Mouse (Mus musculus) liver, embryonic 14.5 days (tissue): ENCODE measurements around the gene Iqcf1.

ENCODE experiments used
- CTCF ChIP-seq: IDR thresholded peaks from 2 replicates; pipeline ENCODE4 v1.5.1; 2016; ENCODE audit warnings: antibody characterized with exemption, low read depth, control low read depth
- EP300 ChIP-seq: IDR thresholded peaks from 2 replicates; pipeline ENCODE4 v1.6.1; 2016; ENCODE audit warnings: antibody characterized with exemption, low read depth

DNA sequence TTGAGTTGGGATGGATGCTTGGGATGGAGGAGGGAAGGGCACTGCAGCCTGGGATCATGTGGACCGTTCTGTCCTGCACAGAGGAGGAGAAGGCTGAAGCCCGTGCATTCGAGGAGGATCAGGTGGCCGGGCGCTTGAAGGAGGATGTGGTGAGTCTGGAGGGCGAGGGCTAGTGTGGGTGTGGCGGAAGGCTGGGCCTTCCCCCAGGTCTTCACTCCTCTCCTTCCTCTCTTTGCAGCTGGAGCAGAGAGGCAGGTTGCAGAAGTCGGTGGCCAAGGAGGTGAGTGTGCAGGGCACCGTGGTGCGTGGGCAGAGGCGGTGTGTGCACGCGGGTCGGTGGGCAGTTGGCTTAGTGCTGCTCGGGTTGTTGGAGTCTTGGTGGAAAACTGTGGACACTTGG, 18.7 kb upstream of the Iqcf1 start:
- TF ChIP-seq CTCF = no peak
- no peak for TF ChIP-seq EP300
